Mouse (Mus musculus): ENCODE data around the gene Hist1h1t.

The Hist1h1t gene

DNA sequence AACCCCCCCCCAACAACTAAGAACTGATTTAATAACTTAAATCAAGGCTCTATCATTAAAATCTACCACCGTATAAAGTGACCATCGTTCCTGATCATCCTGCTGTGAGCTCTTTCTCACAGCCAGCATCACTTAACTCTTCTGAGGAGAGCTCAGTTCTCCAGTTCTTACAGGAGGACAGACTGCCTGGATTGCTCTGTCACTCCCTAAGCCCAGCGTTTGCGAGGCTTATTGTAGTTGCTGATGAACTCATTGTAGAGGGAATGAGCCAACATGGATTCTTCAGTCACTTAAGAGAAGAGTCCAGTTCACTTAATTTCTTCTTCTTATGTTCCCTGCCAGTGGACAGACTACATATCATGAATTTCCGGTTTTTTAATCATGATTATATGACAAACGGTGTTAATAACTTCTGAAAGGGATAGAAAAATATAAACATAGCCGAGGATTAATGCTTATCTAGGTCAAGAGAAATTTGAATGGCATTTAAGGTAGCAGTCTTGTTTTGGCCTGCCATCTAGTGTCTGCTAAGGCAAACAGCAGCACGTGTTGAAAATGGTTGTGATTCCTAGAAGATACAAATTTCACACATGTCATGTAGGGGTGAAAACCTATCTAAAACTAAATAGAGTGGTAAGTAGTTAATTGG is 36.7 kb downstream of the Hist1h1t start:
- DNase-seq (ENCODE audit: inconsistent age in 2 of 2, low spot score in 1 of 2), result peak in 1 of 2 experiments; percentile 74

DNA sequence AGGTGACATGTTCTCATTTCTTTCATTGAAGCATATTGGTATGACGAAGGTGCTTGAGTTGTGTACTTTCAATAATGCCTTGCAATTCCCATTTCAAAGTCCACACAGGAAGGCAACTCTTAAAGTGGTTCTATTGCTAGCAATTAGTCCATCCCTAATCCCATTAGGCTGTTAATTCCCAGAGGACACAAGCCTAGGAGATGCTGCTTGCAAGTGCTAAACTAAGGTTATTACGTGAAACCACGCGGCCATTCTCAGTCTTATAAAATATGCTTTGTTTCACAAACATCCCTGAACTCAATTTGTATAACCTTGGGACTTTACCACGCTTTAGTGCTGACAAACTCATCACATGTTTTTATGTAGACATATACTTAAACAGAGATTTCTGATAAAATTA is 41.5 kb downstream of the Hist1h1t start:
- DNase-seq (ENCODE audit: inconsistent age in 2 of 2, low spot score in 1 of 2), result no peak

DNA sequence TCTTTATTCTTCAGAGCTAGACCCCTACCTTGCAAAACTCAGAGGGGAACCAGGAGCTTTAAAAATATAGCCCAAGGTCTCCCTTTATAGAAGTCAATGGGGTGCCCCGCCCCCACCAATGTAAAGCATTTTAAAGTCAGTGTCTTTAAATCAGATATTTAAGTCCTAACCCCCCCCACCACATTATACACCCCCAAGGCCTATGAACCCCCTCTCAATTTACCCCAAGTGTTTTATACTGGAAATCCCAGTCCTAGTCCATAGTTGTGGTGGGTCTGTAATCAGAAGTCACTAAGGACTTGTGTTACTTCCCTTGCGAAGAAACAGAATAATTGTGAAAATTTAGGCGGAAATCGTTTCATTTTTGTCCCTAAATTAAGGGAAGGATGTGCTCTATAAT is 42.4 kb downstream of the Hist1h1t start:
- peak in 1 of 2 experiments; percentile 57 for DNase-seq (ENCODE audit: inconsistent age in 2 of 2, low spot score in 1 of 2)

DNA sequence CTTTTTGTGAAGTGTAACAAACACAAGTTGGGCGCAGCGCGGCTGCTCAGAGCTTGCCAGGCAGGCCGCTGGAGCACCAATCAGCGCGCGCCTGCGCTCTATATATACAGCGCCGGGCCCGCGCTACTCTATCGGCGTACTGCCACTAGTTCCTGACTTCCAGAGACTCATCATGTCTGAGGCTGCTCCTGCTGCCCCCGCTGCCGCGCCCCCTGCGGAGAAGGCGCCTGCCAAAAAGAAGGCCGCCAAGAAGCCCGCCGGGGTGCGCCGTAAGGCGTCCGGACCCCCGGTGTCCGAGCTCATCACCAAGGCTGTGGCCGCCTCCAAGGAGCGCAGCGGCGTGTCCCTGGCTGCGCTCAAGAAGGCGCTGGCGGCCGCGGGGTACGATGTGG is 43.1 kb downstream of the Hist1h1t start, which contains the start of gene Hist1h1c:
Hist1h1c (plus strand) TSS at position 132 of the 392 bp plus-strand sequence.
- peak; percentile 94 to 98 for DNase-seq (ENCODE audit: inconsistent age in 2 of 2, low spot score in 1 of 2)

DNA sequence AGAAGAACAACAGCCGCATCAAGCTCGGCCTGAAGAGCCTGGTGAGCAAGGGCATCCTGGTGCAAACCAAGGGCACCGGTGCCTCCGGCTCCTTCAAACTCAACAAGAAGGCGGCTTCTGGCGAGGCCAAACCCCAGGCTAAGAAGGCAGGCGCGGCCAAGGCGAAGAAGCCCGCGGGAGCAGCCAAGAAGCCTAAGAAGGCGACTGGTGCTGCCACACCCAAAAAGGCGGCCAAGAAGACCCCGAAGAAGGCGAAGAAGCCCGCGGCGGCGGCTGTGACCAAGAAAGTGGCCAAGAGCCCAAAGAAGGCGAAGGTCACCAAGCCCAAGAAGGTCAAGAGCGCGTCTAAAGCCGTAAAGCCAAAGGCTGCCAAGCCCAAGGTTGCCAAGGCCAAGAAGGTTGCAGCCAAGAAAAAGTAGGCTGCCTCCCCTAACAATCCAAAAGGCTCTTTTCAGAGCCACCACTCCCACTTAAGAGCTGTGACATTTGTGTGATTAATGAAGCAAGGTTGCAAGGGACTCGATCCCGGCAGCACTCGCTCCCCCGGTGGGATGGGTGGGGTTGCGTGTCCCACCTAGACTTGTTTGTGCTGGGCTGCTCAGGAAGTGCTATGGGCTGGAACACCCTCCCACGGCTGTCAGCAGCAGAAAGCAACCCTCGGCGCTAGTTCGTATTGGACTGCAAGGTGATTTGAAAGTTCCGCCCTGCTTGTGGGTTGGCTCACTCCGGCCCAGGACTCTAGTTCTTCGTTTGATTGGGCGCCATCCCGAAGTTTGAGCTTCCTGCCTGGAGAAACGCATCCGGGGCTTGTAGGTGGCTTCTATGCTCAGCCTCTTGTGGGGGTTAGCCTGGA is 43.7 kb downstream of the Hist1h1t start:
- DNase-seq (ENCODE audit: inconsistent age in 2 of 2, low spot score in 1 of 2), result peak; percentile 96 to 98

DNA sequence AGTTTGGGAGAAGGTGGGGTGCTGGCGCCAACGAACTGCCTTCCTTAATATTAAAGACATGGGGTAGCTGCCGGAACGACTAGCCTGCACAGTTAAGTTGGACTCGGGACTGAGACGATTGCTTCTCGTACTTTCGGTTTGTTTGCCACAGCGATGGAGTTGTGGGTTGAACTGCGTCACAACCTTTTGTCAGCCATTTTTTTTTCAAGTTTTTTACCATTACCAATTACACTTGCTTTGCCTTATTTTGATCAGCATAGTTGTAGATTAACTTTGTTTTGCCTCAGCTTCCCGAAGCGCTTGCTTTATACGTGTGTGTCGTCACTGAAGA is 44.3 kb downstream of the Hist1h1t start:
- no peak for DNase-seq (ENCODE audit: inconsistent age in 2 of 2, low spot score in 1 of 2)

DNA sequence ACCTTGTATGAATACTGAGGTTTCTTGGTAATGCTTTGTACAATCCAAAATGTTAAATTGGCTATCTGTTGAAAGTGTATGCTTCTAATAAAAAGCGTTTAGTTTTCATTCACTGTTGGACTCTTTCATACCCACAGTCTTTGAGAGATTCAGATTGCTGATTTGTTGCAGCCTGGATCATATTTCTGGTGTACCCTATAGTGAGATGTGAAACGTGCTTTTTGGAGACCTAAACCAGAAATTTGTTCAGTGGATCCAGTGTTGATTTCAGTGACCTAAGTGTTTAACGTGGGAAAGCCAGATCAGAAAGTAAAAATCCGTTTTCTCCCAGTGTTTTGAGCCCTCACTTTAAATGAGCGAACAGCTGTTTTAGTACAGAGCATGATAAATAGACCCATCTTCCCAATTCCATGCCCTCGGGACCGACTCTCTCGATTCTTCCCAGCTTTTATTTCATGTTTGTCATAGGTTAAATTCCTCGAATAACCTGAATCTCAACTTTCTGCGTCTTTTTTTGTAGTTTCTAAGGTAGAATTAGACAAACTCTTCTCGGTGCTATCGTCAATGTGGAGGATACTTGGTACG is 44.7 kb downstream of the Hist1h1t start:
- DNase-seq (ENCODE audit: inconsistent age in 2 of 2, low spot score in 1 of 2), result no peak

DNA sequence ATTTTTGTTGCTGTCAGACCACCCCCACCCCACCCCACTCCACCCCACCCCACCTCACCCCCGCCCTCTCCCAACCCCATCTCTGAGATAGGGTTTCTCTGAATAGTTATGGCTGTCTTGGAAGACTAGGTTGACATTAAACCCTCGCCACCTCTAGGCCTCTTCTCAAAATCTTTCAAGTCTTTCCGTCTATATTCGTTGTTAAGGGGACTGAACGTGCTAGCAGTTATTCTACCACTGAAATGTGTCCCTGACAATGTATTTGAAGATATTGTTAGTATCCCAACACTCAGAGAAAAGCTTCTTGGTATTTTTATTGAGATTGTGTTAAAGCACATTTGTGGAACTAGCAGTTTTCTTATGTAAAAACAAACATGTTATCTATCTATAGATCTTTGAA is 45.3 kb downstream of the Hist1h1t start:
- no peak for DNase-seq (ENCODE audit: inconsistent age in 2 of 2, low spot score in 1 of 2)

DNA sequence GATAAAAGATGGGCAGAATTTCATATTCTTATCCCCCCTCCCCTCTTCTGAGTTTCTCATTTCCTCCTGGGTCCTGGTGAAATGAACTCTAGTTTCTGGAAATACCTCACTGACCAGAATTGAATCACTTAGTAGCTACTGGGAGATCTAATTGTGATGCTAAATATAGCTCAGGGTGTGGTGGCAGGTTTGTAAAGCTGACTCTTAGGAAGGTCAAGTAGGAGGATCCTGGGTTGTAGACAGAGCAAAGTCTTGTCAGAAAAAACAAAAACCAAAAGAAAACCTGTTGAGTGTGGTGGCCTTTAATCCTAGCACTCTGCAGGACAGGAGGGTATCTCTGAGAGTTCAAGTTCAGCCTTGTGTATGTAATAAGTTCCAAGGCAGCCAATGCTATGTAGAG is 46.4 kb downstream of the Hist1h1t start:
- no peak for DNase-seq (ENCODE audit: inconsistent age in 2 of 2, low spot score in 1 of 2)

DNA sequence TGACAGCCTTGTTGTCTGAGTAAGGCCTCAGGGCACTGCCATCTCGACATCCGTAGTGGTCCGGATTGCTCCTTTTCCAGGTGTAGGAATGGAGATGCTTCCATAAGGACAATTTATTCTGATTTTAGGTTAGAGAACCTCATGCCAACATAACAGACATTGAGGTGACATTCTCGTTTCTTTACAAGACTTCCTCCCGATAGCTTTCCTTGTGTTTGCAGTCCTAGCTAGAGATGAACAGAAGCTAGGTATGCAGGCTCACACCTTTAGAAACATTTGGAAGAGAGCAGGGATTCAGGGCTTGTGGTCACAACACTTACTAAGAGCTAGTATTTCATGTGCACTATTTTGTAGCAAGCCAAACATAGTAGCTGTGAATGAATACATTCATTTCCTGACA is 47.6 kb downstream of the Hist1h1t start:
- DNase-seq (ENCODE audit: inconsistent age in 2 of 2, low spot score in 1 of 2), result no peak

DNA sequence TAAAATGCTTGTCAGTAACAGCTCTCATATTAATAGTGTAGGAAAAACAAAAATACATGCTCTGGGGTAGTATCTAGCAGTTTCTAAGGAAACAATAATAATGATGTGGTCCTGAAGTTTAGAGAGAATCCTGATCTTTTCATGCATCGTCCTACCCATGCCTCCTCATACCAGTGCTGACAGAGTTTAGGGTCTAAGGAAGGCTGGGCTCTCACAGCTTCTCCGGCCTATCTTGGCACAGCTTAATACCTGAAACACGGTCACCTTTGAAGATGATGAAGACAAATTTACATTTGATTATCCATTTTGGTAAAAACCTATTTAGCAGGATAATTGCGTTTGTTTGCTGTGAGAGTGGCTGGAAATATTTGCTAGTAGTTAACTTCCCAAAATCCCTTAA is 48.3 kb downstream of the Hist1h1t start:
- no peak for DNase-seq (ENCODE audit: inconsistent age in 2 of 2, low spot score in 1 of 2)

DNA sequence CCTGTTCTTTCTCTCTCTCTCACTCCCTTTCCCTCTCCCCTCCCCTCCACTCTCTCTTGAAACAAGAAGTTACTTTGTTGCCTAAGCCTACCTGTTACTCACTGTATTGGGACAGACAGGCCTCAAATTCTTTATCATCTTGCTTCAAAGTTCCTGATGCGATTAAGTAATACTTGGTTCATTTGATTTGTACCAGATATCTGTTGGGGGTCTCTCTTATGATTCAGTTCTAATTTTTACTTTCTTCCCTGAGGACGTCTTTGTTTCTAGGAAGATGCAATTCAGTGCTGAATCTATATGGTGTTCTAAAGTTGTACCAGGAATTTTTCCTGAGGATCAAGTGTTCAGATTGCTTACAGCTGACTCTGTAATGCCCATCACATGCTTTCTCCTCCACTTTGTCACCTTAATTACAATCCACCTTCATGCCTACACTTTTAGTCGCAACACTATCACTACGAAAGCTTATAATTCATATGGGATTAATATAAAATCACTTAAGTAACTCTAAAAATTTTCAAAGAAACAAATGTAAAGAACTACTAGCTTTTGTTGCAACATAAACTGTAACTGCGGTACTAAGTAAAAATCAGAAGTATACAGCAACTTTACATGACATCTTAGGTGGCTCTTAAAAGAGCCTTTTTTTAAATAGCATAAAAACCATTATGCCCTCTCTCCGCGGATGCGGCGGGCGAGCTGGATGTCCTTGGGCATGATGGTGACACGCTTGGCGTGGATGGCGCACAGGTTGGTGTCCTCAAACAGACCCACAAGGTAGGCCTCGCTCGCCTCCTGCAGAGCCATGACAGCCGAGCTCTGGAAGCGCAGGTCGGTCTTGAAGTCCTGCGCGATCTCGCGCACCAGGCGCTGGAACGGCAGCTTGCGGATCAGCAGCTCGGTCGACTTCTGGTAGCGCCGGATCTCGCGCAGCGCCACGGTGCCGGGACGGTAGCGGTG is 49.1 kb downstream of the Hist1h1t start:
- peak in 1 of 2 experiments; percentile 55 for DNase-seq (ENCODE audit: inconsistent age in 2 of 2, low spot score in 1 of 2)

DNA sequence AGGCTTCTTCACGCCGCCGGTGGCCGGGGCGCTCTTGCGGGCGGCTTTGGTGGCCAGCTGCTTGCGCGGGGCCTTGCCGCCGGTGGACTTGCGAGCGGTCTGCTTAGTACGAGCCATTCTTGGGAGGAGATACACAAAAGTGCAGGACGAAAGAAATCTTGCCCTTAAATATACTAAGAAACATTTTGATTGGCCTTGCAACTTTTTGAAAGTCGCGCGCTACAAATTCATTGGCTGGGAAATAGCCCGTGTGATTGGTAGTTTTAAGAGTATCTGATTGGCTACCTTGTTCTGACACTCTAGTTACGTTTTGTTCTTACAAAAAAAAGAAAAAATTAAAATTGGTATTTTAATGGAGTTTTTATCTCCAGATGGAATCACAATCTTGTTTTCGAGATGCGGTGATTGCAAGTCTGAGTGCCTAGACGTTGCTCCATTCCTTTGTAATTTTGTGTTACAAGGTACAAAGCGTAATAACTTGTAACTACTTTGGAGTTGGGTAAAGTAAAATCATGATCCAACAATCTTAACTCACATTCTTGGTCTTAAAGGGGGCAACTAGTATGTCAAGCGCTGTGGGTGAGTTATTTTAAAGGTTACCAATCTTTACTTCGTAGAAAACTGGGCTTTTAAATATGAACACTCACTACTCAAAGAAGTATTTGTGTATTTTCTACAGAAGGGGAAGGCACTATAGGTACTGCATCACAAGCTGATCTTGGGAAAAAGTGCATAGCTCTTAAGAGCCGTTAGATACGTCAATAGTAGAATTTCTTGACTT is 50.0 kb downstream of the Hist1h1t start, which contains the start of gene Hist1h3c:
Hist1h3c (minus strand) TSS at position 222 of the 781 bp plus-strand sequence.
- peak; percentile 81 to 94 for DNase-seq (ENCODE audit: inconsistent age in 2 of 2, low spot score in 1 of 2)
